Mouse (Mus musculus) retina, adult 2 months (tissue): ENCODE measurements around the gene Phb2.

Experiments used
- DNase-seq: peaks from one replicate; pipeline ENCODE4 v3.0.0-alpha.2; 2012; ENCODE audit warnings: low read depth, low spot score

Phb2 gene

GRCm38 (mm10) chr6:124690517-124690916 lies 21.6 kb upstream of the Phb2 start:
- DNase-seq: no peak

DNA sequence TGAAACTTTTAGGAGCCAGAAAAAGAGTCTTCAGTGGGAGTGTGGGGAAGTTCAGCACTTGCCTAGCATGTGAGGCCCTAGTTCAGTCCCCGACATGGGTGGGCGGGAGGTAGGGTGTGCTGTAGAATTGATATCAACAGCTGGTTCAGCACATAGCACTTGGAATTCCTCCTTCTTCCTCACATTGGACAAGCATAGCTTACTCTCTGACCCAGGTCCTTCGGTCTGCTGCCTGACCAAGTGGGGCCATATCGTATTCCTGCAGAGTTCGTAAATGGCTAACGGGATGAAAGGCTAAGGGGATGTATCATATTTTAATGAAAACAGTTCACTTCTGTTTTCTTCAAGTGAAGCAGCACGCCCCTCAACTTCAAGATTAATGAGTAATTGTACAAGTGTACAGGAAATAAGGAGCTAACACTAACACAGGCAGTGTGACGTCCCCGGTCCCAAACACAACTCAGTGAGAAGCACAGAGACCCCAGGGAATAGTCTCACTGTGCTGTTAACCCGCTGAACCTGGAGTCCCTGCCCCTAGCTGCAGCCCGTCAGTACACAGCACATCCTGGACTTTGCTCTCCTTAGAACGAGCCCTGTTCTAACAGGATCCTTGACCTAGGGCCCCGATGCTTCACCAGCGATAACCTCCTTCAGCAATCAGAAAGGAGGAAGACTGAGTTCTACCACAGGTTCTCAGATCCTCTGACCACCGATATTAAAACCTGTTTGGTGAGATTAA lies 18.7 kb upstream of the Phb2 start:
- DNase-seq: no peak

DNA sequence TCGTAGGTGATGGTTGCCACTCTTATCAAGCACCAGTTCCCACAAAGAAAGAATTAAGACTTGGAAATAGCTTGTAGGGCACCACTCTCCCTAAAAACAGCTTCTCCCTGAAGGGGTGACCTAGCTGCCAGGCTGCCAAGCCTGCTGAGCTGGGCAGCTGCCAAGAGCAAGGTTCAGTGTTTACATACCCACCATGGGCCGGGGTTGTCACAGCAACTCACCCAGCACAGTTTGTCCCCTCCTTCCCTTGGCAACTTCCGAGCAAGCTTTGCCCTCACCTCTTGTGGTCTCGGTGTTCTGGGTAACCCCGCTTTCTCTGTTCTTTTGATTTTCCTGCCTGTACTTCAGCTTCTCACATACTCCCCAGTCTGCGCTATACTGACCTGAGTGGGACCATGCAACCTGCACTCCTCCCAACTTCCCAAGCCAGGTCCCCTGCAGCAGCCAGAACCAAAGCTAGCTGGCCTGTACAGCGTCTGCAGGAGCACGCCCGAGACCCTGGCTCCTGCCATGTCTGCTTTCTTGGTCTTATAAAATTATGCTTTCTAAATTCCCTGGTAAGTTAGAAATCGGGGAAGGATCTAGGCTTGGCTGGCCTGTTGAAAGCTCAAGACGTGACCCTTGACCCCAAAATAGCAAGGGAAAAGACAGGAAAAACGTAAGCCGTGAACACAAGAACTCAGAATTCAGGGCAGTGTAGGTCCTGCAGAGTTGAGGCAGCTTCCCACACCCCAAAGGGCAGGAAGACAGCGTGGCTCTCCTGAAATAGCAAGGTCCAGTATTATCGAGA lies 17.8 kb upstream of the Phb2 start:
- DNase-seq: no peak

DNA sequence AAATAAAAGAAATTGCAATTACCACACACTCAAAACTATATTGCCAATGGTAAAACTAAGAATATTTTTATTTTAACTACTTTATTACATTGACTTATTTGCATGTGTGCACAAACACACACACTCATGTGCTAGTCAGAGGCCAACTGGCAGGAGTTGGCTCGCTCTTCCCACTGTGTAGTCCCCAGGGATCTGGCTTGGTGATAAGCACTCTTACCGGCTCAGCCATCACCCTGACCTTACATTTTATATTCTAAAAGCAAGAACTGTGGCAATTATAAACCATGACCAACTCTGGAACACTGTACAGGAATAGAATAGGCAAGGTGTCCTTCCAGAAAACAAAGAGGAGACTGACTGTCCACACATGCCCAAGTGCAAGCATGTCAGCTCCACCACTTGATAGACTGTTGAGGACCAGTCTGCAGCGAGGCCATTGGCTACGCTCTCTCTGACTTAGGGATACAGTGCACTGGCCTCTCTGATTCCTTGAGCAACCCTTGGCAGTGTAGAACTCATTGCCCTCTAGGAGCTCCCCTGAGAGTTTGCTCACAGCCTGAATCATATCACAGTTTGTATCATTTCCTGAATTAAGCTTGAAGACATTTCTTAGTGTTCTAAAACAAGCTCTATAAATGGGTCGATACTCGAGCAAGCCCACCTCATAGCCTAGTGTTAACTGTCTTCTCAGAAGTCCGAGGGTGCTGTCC lies 15.5 kb upstream of the Phb2 start:
- no peak for DNase-seq

- DNase-seq: no peak
These were observed 13.4 kb upstream of the Phb2 start for GRCm38 (mm10) chr6:124698751-124699150.

- no peak for DNase-seq
These were observed 12.8 kb upstream of the Phb2 start for GRCm38 (mm10) chr6:124699366-124699765.

DNA sequence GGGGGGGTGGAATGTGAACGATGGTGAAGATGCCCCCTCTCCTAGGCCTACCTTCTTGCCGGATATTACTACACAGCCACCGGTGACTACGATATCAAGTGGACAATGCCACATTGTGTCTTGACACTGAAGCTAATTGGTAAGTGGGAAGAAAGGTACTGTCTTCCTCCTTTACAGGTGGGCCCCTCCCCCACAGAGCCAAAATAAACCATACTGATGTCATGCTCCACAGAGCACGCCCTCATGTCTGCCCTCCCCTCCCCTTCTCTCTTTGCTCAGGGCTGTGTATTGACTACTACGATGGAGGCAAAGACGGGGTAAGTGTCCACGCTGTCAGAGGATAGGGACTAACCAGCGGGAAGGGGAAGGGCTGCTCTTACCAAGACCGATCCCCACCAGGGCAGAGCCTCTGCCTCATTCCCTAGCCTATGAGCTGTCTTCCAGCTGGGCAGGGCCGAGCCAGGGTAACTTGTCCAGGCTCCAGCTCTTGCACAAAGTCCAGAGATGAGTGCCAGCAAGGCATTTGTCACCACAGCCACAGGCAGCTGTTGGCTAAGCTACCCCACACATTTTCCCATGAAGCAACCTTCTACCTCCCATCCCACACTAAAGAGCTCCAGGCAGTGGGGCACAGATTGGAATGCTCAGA lies 12.1 kb upstream of the Phb2 start:
- no peak for DNase-seq

DNA sequence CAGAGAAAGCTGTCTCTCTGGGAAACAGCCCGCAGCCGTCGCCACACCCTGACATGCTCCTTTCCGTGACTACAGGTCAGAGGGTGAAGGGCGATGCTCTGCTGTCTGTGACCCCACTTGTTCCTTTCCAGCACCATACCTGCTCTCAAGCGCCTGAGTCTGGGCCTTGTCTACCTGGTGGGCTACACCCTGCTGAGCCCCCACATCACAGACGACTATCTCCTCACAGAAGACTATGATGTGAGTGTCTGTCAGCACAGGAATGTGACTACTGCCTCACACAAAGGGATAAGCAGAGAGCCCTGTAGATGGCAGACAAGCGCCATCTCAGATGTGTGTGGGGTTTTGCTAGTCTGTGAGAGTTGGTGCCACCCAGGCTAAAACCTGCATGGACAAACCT lies 10.8 kb upstream of the Phb2 start:
- DNase-seq: no peak

- DNase-seq: no peak
These were observed 9.9 kb upstream of the Phb2 start for GRCm38 (mm10) chr6:124702102-124702783.

DNA sequence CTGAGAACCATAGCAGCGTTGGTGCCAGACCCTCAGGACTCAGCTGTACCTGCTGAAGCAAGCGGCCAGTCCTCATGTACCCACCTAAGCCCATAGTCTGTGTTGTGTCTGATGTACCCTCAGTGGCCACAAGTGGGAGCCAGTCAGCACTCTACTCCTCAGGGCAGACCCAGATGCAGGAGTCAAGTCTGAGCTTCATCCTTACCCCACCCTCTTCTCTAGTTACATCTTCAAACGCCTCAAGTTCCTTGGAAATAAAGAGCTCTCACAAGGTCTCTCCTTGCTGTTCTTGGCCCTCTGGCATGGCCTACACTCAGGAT lies 9.4 kb upstream of the Phb2 start:
- no peak for DNase-seq

- DNase-seq: no peak
These were observed 8.3 kb upstream of the Phb2 start for GRCm38 (mm10) chr6:124703789-124704188.

DNA sequence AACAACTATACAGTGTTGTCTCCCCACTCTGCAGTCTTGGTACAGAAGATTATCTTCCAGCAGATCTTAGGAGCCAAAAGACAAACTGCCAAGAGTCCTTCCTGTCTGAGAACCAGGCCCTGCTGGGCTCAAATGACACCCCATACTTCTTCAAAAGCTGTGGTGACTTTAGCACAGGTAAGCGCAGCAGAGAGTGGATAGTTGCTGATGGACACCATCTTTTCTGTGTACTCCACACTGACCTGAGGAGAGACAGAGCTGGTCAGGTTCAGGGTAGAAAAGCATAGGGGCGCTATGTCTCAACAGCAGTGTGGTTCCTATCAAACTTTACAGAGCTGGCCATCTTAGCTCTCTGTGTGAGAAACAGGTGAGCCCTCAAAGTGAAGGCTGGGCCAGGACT lies 7.7 kb upstream of the Phb2 start:
- no peak for DNase-seq

DNA sequence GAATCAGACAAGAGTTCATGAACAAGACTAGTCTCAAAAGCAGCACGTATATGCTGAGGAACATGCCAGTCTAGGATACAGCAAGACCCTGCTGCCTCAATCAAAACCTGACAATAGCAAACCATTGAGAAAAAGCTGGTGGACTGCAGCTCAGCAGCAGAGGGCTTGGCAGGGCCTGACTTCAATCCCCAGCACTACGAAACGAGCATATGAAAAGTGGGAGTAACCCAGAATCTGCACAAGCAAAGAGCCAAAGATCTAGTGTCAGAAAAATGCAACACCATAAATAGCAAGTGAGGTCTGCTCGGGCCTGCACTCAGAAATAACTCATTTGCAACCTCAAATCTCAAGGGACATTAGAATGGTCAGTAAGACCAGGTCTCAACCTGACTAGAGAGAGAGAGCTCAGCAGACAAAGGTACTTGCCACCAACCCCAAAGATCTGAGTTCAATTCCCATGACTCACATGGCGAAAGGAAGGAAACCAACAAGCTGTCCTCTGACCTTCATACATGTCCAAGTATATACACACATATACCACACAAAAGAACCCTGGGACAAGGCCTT lies 6.0 kb upstream of the Phb2 start:
- no peak for DNase-seq

DNA sequence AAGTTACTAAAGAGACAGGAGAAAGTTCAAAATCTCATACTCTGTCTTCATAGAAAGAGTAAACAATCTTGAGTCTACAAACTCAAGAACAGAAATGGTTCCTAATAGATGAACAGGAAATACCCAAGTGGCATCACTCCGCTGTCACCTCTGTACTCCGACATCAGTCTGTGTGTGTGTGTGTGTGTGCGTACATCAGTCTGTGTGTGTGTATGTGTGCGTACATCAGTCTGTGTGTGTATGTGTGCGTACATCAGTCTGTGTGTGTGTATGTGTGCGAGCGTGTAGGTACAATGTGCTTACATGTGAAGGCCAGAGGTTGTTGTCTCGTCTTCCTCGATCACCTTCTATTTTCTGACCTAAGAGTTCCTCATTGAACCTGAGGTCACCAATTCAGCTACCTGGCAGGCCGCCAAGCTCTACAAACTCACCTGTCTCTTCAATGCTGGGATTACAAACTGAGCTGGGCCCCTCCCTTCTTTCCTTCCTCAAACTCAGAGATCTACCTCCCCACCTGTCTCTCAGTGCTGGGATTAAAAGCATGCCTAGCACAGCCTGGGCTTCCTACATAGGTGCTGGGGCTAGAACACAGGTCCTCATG lies 3.7 kb upstream of the Phb2 start:
- DNase-seq: no peak

- no peak for DNase-seq
These were observed 782 bp downstream of the Phb2 start for GRCm38 (mm10) chr6:124712918-124713317.

- DNase-seq: no peak
These were observed 4.8 kb downstream of the Phb2 start for GRCm38 (mm10) chr6:124716864-124717490.

DNA sequence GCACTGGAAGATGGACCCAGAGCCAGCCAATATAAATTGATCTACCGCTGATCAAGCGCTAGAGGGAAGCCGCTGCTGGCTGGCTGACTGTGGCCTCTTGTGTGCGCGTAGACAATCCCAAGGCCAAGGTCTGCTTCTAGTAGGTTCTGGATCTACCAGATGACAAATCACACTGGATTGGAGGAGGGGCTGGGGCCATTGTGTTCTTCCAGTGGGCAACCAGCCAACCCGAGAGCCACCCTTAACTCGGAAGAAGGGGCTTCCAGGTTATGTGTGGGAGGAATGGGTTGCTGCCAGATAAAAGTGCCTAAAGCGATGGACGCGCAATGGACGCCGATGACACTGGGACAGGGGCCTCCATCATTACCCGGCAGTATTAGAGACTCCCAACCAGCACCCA lies 5.8 kb downstream of the Phb2 start:
- DNase-seq: no peak

- no peak for DNase-seq
These were observed 6.6 kb downstream of the Phb2 start for GRCm38 (mm10) chr6:124718703-124719102.

GRCm38 (mm10) chr6:124719354-124719978 lies 7.3 kb downstream of the Phb2 start:
- no peak for DNase-seq

DNA sequence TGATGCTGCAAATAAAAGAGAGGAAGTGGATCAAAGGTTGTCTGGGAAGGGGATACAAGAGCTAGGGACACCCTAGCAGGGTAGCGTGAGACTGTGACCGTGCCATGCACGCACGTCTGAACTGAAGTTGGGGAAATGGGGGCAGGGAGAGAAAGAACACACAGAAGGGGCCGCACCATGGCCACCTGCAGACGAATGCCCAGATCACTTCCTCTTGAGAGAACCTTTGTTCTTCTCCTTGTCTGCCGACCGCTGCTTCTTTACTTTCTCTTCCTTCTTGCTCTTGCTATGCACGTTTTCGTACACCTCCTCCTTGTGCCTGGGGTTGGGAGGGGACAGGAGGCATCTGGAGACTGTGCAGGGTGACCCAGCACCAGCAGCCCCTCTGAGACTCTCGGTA lies 8.8 kb downstream of the Phb2 start:
- DNase-seq: no peak
